ENCODE assay signal across 8 mouse cellular contexts in the genomic region with DNA sequence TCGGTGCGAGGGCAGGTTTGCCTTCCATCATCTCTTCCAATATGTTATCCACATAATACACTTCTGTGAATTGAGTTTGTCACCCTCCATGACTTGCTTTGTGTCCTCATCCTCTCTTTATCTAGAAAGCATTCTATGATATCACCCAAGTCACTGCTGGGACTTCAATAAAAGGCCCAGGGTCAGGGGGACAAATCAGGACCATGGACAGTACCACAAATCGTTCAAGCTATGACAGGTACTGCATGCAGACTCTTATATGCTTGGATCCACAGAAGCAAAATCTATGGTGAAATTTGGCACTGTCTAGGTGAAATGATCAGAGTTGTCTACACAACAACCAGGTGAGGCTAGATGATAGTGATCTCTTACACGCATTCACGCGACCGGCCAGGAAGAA.
DNase-seq lines count a peak whose midpoint lies in the region; ATAC-seq lines count a peak whose summit lies in the region.
"Had no signal": no experiment of that assay in that cellular context is flagged by ENCODE, and none has a peak within 500 bp of the region (broad histone marks: within the 10 kb centered on the region; RNA-seq: fewer than 3 reads in every experiment).

No protein-coding gene starts in this region.

- 88% methylated on average over 7 of the region's 7 CpGs for WGBS in kidney, embryonic 15.5 days
- 89% methylated on average over 7 of the region's 7 CpGs for WGBS in limb, embryonic 11.5 days
- WGBS in intestine, embryonic 16.5 days, result 89% methylated on average over 7 of the region's 7 CpGs

- no peaks in the 10 kb centered on the region for H3K36me3 ChIP-seq in kidney, embryonic 15.5 days
- H3K36me3 ChIP-seq in limb, embryonic 11.5 days (ENCODE audit: control insufficient read depth, insufficient read depth, low read length), result no peaks in the 10 kb centered on the region
- no peaks in the 10 kb centered on the region for H3K36me3 ChIP-seq in intestine, embryonic 16.5 days (ENCODE audit: control insufficient read depth, insufficient read depth, low read length)

- no peak overlapping the region for H3K4me2 ChIP-seq in kidney, embryonic 15.5 days
- H3K4me2 ChIP-seq in limb, embryonic 11.5 days (ENCODE audit: low read depth, severe bottlenecking), result no peak overlapping the region
- H3K4me2 ChIP-seq in intestine, embryonic 16.5 days (ENCODE audit: low read depth, low read length), result no peak overlapping the region

- no peak overlapping the region for H3K4me3 ChIP-seq in kidney, embryonic 15.5 days (replicated peaks)
- H3K4me3 ChIP-seq in limb, embryonic 11.5 days (ENCODE audit: low read depth, low read length), result no peak overlapping the region
- H3K4me3 ChIP-seq in intestine, embryonic 16.5 days (ENCODE audit: low read length), result no peak overlapping the region

- no peak overlapping the region for H3K27ac ChIP-seq in kidney, embryonic 15.5 days
- no peak overlapping the region for H3K27ac ChIP-seq in limb, embryonic 11.5 days (replicated peaks; ENCODE audit: low read depth, low read length)
- no peak overlapping the region for H3K27ac ChIP-seq in intestine, embryonic 16.5 days (ENCODE audit: low read length)

- H3K4me1 ChIP-seq in kidney, embryonic 15.5 days, result no peaks in the 10 kb centered on the region
- H3K4me1 ChIP-seq in limb, embryonic 11.5 days (ENCODE audit: control insufficient read depth, insufficient read depth, low read length), result no peaks in the 10 kb centered on the region
- no peaks in the 10 kb centered on the region for H3K4me1 ChIP-seq in intestine, embryonic 16.5 days (ENCODE audit: control insufficient read depth, insufficient read depth, low read length)

- no peaks in the 10 kb centered on the region for H3K9me3 ChIP-seq in kidney, embryonic 15.5 days (replicated peaks)
- no peaks in the 10 kb centered on the region for H3K9me3 ChIP-seq in limb, embryonic 11.5 days (ENCODE audit: control insufficient read depth, low read length)
- H3K9me3 ChIP-seq in intestine, embryonic 16.5 days (ENCODE audit: control insufficient read depth, low read length), result no peaks in the 10 kb centered on the region

- no peak for ATAC-seq in kidney, embryonic 15.5 days (replicated peaks; ENCODE audit: low FRiP score)
- no peak for ATAC-seq in limb, embryonic 11.5 days (ENCODE audit: insufficient number of reproducible peaks, low FRiP score, low TSS enrichment, low read depth)
- ATAC-seq in intestine, embryonic 16.5 days, result no peak
- ATAC-seq: activated CD4-positive, CD25-positive, alpha-beta regulatory T cell, adult 4 months had no signal

- peak; percentile 9 for DNase-seq in kidney, adult 9 months
- DNase-seq in ES-CJ7 (ENCODE audit: low read depth, low spot score) (peak; percentile 52), adipocyte (ENCODE audit: low spot score) (peak; percentile 4)
- DNase-seq in limb, embryonic 11.5 days (ENCODE audit: low spot score), result peak; percentile 78
- DNase-seq in right cerebral cortex, adult 18-20 months, result no peak

- no peaks in the 10 kb centered on the region for H3K27me3 ChIP-seq in kidney, embryonic 15.5 days
- no peaks in the 10 kb centered on the region for H3K27me3 ChIP-seq in limb, embryonic 11.5 days (ENCODE audit: control insufficient read depth, insufficient read depth, low read length)
- no peaks in the 10 kb centered on the region for H3K27me3 ChIP-seq in intestine, embryonic 16.5 days (replicated peaks; ENCODE audit: control insufficient read depth, insufficient read depth, low read length)

- no peak overlapping the region for H3K9ac ChIP-seq in kidney, embryonic 15.5 days
- no peak overlapping the region for H3K9ac ChIP-seq in limb, embryonic 11.5 days (ENCODE audit: low read length)
- H3K9ac ChIP-seq in intestine, embryonic 16.5 days (ENCODE audit: low read depth, low read length), result no peak overlapping the region
